Mouse (Mus musculus): ENCODE data around the gene Mid1ip1.

- no peak for TF ChIP-seq CTCF (IDR thresholded peaks at IDR 0.05; ENCODE audit: low read depth, low read length)
- no peak for TF ChIP-seq POLR2A (IDR thresholded peaks at IDR 0.05; ENCODE audit: extremely low read depth, insufficient read depth, low read length)
Measured at GRCm38 (mm10) chrX:10720391-10720790, 5.6 kb downstream of the Mid1ip1 start.
